Comparison of ENCODE assay signal across 8 mouse cellular contexts in genomic region chr11:62553186-62553585, GRCm38 (mm10). TPM values are rescaled to one million over a fixed set of nuclear protein-coding genes. Genes with fewer than 3 reads are reported as not detected.
DNase-seq lines count a peak whose midpoint lies in the region; ATAC-seq and TF ChIP-seq lines count a peak whose summit lies in the region.

No protein-coding gene starts in this region.

- peaks cover 24% of the 10 kb centered on the region for H3K36me3 ChIP-seq in embryonic facial prominence, embryonic 13.5 days
- H3K36me3 ChIP-seq in intestine, embryonic 15.5 days = no peaks in the 10 kb centered on the region; the same call in 1 of the 2 replicates
- H3K36me3 ChIP-seq in neural tube, embryonic 12.5 days = peaks cover 25% of the 10 kb centered on the region

- WGBS in lung, adult 2 months = 0% methylated on average over 1 of the region's 1 CpGs
- WGBS in embryonic facial prominence, embryonic 13.5 days = 37% methylated on average over 1 of the region's 1 CpGs
- WGBS in intestine, embryonic 15.5 days = 20% methylated on average over 1 of the region's 1 CpGs
- WGBS in neural tube, embryonic 12.5 days = 51% methylated on average over 1 of the region's 1 CpGs

- peak overlapping the region; percentile 55 for H3K4me3 ChIP-seq in lung, adult 2 months (replicated peaks; ENCODE audit: extremely low read depth, low read depth, low read length)
- peak overlapping the region; percentile 51 for H3K4me3 ChIP-seq in embryonic facial prominence, embryonic 13.5 days
- peak overlapping the region; percentile 41 for H3K4me3 ChIP-seq in intestine, embryonic 15.5 days (replicated peaks)
- H3K4me3 ChIP-seq in neural tube, embryonic 12.5 days = peak overlapping the region; percentile 46

- TF ChIP-seq POLR2A in lung, adult 2 months (IDR thresholded peaks at IDR 0.05; ENCODE audit: borderline replicate concordance, extremely low read depth, low read depth, low read length) = no peak

- H3K9ac ChIP-seq in embryonic facial prominence, embryonic 13.5 days = peak overlapping the region; percentile 63
- H3K9ac ChIP-seq in intestine, embryonic 15.5 days = peak overlapping the region; percentile 21
- peak overlapping the region; percentile 54 for H3K9ac ChIP-seq in neural tube, embryonic 12.5 days

- no peaks in the 10 kb centered on the region for H3K27me3 ChIP-seq in embryonic facial prominence, embryonic 13.5 days
- H3K27me3 ChIP-seq in intestine, embryonic 15.5 days (replicated peaks) = no peaks in the 10 kb centered on the region
- no peaks in the 10 kb centered on the region for H3K27me3 ChIP-seq in neural tube, embryonic 12.5 days (replicated peaks)

- H3K9me3 ChIP-seq in embryonic facial prominence, embryonic 13.5 days = no peaks in the 10 kb centered on the region
- H3K9me3 ChIP-seq in intestine, embryonic 15.5 days = no peaks in the 10 kb centered on the region
- no peaks in the 10 kb centered on the region for H3K9me3 ChIP-seq in neural tube, embryonic 12.5 days

- no peak overlapping the region for H3K27ac ChIP-seq in embryonic facial prominence, embryonic 13.5 days
- H3K27ac ChIP-seq in intestine, embryonic 15.5 days = no peak overlapping the region
- H3K27ac ChIP-seq in neural tube, embryonic 12.5 days = no peak overlapping the region

- H3K4me2 ChIP-seq in embryonic facial prominence, embryonic 13.5 days = peak overlapping the region; percentile 91
- H3K4me2 ChIP-seq in intestine, embryonic 15.5 days (replicated peaks) = peak overlapping the region; percentile 79
- peak overlapping the region; percentile 97 for H3K4me2 ChIP-seq in neural tube, embryonic 12.5 days (replicated peaks)

- peaks cover 12% of the 10 kb centered on the region for H3K4me1 ChIP-seq in lung, adult 2 months (ENCODE audit: control insufficient read depth, insufficient read depth, low read length)
- peaks cover 31% of the 10 kb centered on the region for H3K4me1 ChIP-seq in embryonic facial prominence, embryonic 13.5 days
- H3K4me1 ChIP-seq in intestine, embryonic 15.5 days (replicated peaks) = peaks cover 13% of the 10 kb centered on the region; the same call in 1 of the 2 replicates
- peaks cover 35% of the 10 kb centered on the region for H3K4me1 ChIP-seq in neural tube, embryonic 12.5 days

- DNase-seq in lung, adult 2 months = no peak
- no peak for DNase-seq in lung, postnatal 4 days
- no peak for DNase-seq in gastrocnemius, postnatal 14 days

- ATAC-seq in embryonic facial prominence, embryonic 13.5 days (ENCODE audit: insufficient number of reproducible peaks, insufficient read depth, low FRiP score, low TSS enrichment, low read depth) = no peak
- no peak for ATAC-seq in intestine, embryonic 15.5 days
- ATAC-seq in neural tube, embryonic 12.5 days (ENCODE audit: low FRiP score, low read depth) = no peak
- ATAC-seq in erythroid progenitor cell, adult 5-6 weeks (replicated peaks; ENCODE audit: low FRiP score, poor library complexity, severe bottlenecking) = no peak
- no peak for ATAC-seq in cerebellum, adult (ENCODE audit: insufficient number of reproducible peaks, low FRiP score, low TSS enrichment)

- TF ChIP-seq CTCF in lung, adult 2 months (IDR thresholded peaks at IDR 0.05; ENCODE audit: insufficient read depth, low read length) = no peak

- intact Hi-C loops in gastrocnemius, postnatal 14 days (cut with DNase I; ENCODE audit: low total_unique reads) = no loop called here

RNA-seq across cellular contexts. Expression of gene Ubb, which starts 2.2 kb away (rescaled TPM):
- polyA plus RNA-seq in lung, adult 2 months (2012; rRNA removed) = 1,478 and 1,739 TPM in 2 replicates
- 3,261 and 3,547 TPM in 2 replicates for polyA plus RNA-seq in embryonic facial prominence, embryonic 13.5 days (2015; fragmentation: Nextera tagmentation; extraction: Ambion mirVana)
- 2,561 and 2,687 TPM in 2 replicates for polyA plus RNA-seq in intestine, embryonic 15.5 days (2015; fragmentation: Nextera tagmentation; extraction: Ambion mirVana)
- 3,967 and 4,014 TPM in 2 replicates for polyA plus RNA-seq in neural tube, embryonic 12.5 days (2016; fragmentation: Nextera tagmentation; extraction: Ambion mirVana)
- 699 and 746 TPM in 2 replicates for total RNA-seq in erythroid progenitor cell, adult 5-6 weeks (2015; ENCODE audit: low replicate concordance)
- total RNA-seq in erythroid progenitor cell, adult 5-6 weeks (2017; ENCODE audit: low replicate concordance) = 465 and 536 TPM in 2 replicates
- 1,000 to 10,000 TPM; 1,001 to 1,005 TPM for total RNA-seq in gastrocnemius, postnatal 14 days (2021)

RNA-seq across cellular contexts. Expression of gene Cenpv, which starts 14.1 kb away (rescaled TPM):
- 14.4 and 14.8 TPM in 2 replicates for polyA plus RNA-seq in lung, adult 2 months (2012; rRNA removed)
- 35.9 and 41.1 TPM in 2 replicates for polyA plus RNA-seq in embryonic facial prominence, embryonic 13.5 days (2015; fragmentation: Nextera tagmentation; extraction: Ambion mirVana)
- polyA plus RNA-seq in intestine, embryonic 15.5 days (2015; fragmentation: Nextera tagmentation; extraction: Ambion mirVana) = 35.6 and 44.9 TPM in 2 replicates
- 68.5 and 73.7 TPM in 2 replicates for polyA plus RNA-seq in neural tube, embryonic 12.5 days (2016; fragmentation: Nextera tagmentation; extraction: Ambion mirVana)
- 12.6 and 55.9 TPM in 2 replicates for total RNA-seq in erythroid progenitor cell, adult 5-6 weeks (2015; ENCODE audit: low replicate concordance)
- total RNA-seq in erythroid progenitor cell, adult 5-6 weeks (2017; ENCODE audit: low replicate concordance) = 18.4 and 28.8 TPM in 2 replicates
- 10 to 100 TPM; 15.4 to 20.4 TPM for total RNA-seq in gastrocnemius, postnatal 14 days (2021)

RNA-seq across cellular contexts. Expression of gene Trpv2, which starts 21.1 kb away (rescaled TPM):
- 19.6 and 21.8 TPM in 2 replicates for polyA plus RNA-seq in lung, adult 2 months (2012; rRNA removed)
- 3.0 and 3.5 TPM in 2 replicates for polyA plus RNA-seq in embryonic facial prominence, embryonic 13.5 days (2015; fragmentation: Nextera tagmentation; extraction: Ambion mirVana)
- polyA plus RNA-seq in intestine, embryonic 15.5 days (2015; fragmentation: Nextera tagmentation; extraction: Ambion mirVana) = 10.0 and 10.7 TPM in 2 replicates
- polyA plus RNA-seq in neural tube, embryonic 12.5 days (2016; fragmentation: Nextera tagmentation; extraction: Ambion mirVana) = 16.0 and 18.0 TPM in 2 replicates
- total RNA-seq in erythroid progenitor cell, adult 5-6 weeks (2015; ENCODE audit: low replicate concordance) = 7.6 and 18.9 TPM in 2 replicates
- total RNA-seq in erythroid progenitor cell, adult 5-6 weeks (2017; ENCODE audit: low replicate concordance) = 7.0 and 7.8 TPM in 2 replicates
- total RNA-seq in gastrocnemius, postnatal 14 days (2021) = 1 to 10 TPM; 1.7 to 2.4 TPM
